Mouse (Mus musculus): ENCODE results near the gene Nrros. TPM values are rescaled to one million over a fixed set of nuclear protein-coding genes. Genes with fewer than 3 reads are reported as not detected.

The Nrros gene
- polyA plus RNA-seq, 1 experiment = 0.60 TPM

GRCm38 (mm10) chr16:32163392-32163791, 2.0 kb downstream of the Nrros start:
- Histone ChIP-seq H3K4me1 (ENCODE audit: control insufficient read depth, insufficient read depth, low read length) (no peaks in the 10 kb centered on the region), H3K27ac (ENCODE audit: insufficient read depth, low read length) (no peak overlapping the region), H3K4me3 (ENCODE audit: insufficient read depth, low read length) (no peak overlapping the region)
- no peak for TF ChIP-seq CTCF (IDR thresholded peaks at IDR 0.05; ENCODE audit: borderline replicate concordance, insufficient read depth, low read length)
- no peak for TF ChIP-seq POLR2A (IDR thresholded peaks at IDR 0.05; ENCODE audit: low read depth, low read length)

- Histone ChIP-seq H3K4me3 (ENCODE audit: insufficient read depth, low read length) (no peak overlapping the region), H3K27ac (ENCODE audit: insufficient read depth, low read length) (no peak overlapping the region), H3K4me1 (ENCODE audit: control insufficient read depth, insufficient read depth, low read length) (no peaks in the 10 kb centered on the region)
- TF ChIP-seq POLR2A (IDR thresholded peaks at IDR 0.05; ENCODE audit: low read depth, low read length) (no peak), CTCF (IDR thresholded peaks at IDR 0.05; ENCODE audit: borderline replicate concordance, insufficient read depth, low read length) (no peak)
These were observed 4.6 kb downstream of the Nrros start for GRCm38 (mm10) chr16:32160742-32161323.

GRCm38 (mm10) chr16:32158966-32159365, 6.4 kb downstream of the Nrros start:
- no peak overlapping the region for H3K27ac ChIP-seq (ENCODE audit: insufficient read depth, low read length)
- TF ChIP-seq CTCF (IDR thresholded peaks at IDR 0.05; ENCODE audit: borderline replicate concordance, insufficient read depth, low read length) = no peak
- no peak for TF ChIP-seq POLR2A (IDR thresholded peaks at IDR 0.05; ENCODE audit: low read depth, low read length)
- no peak overlapping the region for H3K4me3 ChIP-seq (ENCODE audit: insufficient read depth, low read length)
- H3K4me1 ChIP-seq (ENCODE audit: control insufficient read depth, insufficient read depth, low read length) = no peaks in the 10 kb centered on the region

- no peaks in the 10 kb centered on the region for H3K4me1 ChIP-seq (ENCODE audit: control insufficient read depth, insufficient read depth, low read length)
- TF ChIP-seq POLR2A (IDR thresholded peaks at IDR 0.05; ENCODE audit: low read depth, low read length) (no peak), CTCF (IDR thresholded peaks at IDR 0.05; ENCODE audit: borderline replicate concordance, insufficient read depth, low read length) (no peak)
- no peak overlapping the region for H3K27ac ChIP-seq (ENCODE audit: insufficient read depth, low read length)
- H3K4me3 ChIP-seq (ENCODE audit: insufficient read depth, low read length) = no peak overlapping the region
These were observed 8.0 kb downstream of the Nrros start for GRCm38 (mm10) chr16:32157369-32157768.

- no peak overlapping the region for H3K4me3 ChIP-seq (ENCODE audit: insufficient read depth, low read length)
- H3K27ac ChIP-seq (ENCODE audit: insufficient read depth, low read length) = no peak overlapping the region
- TF ChIP-seq POLR2A (IDR thresholded peaks at IDR 0.05; ENCODE audit: low read depth, low read length) (no peak), CTCF (IDR thresholded peaks at IDR 0.05; ENCODE audit: borderline replicate concordance, insufficient read depth, low read length) (no peak)
- no peaks in the 10 kb centered on the region for H3K4me1 ChIP-seq (ENCODE audit: control insufficient read depth, insufficient read depth, low read length)
These were observed 8.7 kb downstream of the Nrros start for GRCm38 (mm10) chr16:32156719-32157118.

GRCm38 (mm10) chr16:32154437-32154836, 11.0 kb downstream of the Nrros start:
- TF ChIP-seq POLR2A (IDR thresholded peaks at IDR 0.05; ENCODE audit: low read depth, low read length) (no peak), CTCF (IDR thresholded peaks at IDR 0.05; ENCODE audit: borderline replicate concordance, insufficient read depth, low read length) (no peak)
- H3K27ac ChIP-seq (ENCODE audit: insufficient read depth, low read length) = no peak overlapping the region
- H3K4me3 ChIP-seq (ENCODE audit: insufficient read depth, low read length) = no peak overlapping the region
- no peaks in the 10 kb centered on the region for H3K4me1 ChIP-seq (ENCODE audit: control insufficient read depth, insufficient read depth, low read length)

GRCm38 (mm10) chr16:32153976-32154375, 11.4 kb downstream of the Nrros start:
- no peaks in the 10 kb centered on the region for H3K4me1 ChIP-seq (ENCODE audit: control insufficient read depth, insufficient read depth, low read length)
- no peak overlapping the region for H3K4me3 ChIP-seq (ENCODE audit: insufficient read depth, low read length)
- no peak overlapping the region for H3K27ac ChIP-seq (ENCODE audit: insufficient read depth, low read length)
- no peak for TF ChIP-seq POLR2A (IDR thresholded peaks at IDR 0.05; ENCODE audit: low read depth, low read length)
- TF ChIP-seq CTCF (IDR thresholded peaks at IDR 0.05; ENCODE audit: borderline replicate concordance, insufficient read depth, low read length) = no peak

GRCm38 (mm10) chr16:32147589-32148207, 17.7 kb downstream of the Nrros start:
- no peak overlapping the region for H3K4me3 ChIP-seq (ENCODE audit: insufficient read depth, low read length)

GRCm38 (mm10) chr16:32144592-32144991, 20.8 kb downstream of the Nrros start:
- TF ChIP-seq POLR2A (IDR thresholded peaks at IDR 0.05; ENCODE audit: low read depth, low read length) (no peak), CTCF (IDR thresholded peaks at IDR 0.05; ENCODE audit: borderline replicate concordance, insufficient read depth, low read length) (no peak)
- no peak overlapping the region for H3K27ac ChIP-seq (ENCODE audit: insufficient read depth, low read length)
- no peak overlapping the region for H3K4me3 ChIP-seq (ENCODE audit: insufficient read depth, low read length)
- no peaks in the 10 kb centered on the region for H3K4me1 ChIP-seq (ENCODE audit: control insufficient read depth, insufficient read depth, low read length)

More at GRCm38 (mm10) chr16:32147589-32148207, 17.7 kb downstream of the Nrros start:
- no peaks in the 10 kb centered on the region for H3K4me1 ChIP-seq (ENCODE audit: control insufficient read depth, insufficient read depth, low read length)
- no peak overlapping the region for H3K27ac ChIP-seq (ENCODE audit: insufficient read depth, low read length)
- no peak for TF ChIP-seq POLR2A (IDR thresholded peaks at IDR 0.05; ENCODE audit: low read depth, low read length)
- no peak for TF ChIP-seq CTCF (IDR thresholded peaks at IDR 0.05; ENCODE audit: borderline replicate concordance, insufficient read depth, low read length)

GRCm38 (mm10) chr16:32143766-32144165, 21.6 kb downstream of the Nrros start:
- no peak overlapping the region for H3K27ac ChIP-seq (ENCODE audit: insufficient read depth, low read length)
- TF ChIP-seq POLR2A (IDR thresholded peaks at IDR 0.05; ENCODE audit: low read depth, low read length) (no peak), CTCF (IDR thresholded peaks at IDR 0.05; ENCODE audit: borderline replicate concordance, insufficient read depth, low read length) (no peak)
- H3K4me3 ChIP-seq (ENCODE audit: insufficient read depth, low read length) = no peak overlapping the region
- no peaks in the 10 kb centered on the region for H3K4me1 ChIP-seq (ENCODE audit: control insufficient read depth, insufficient read depth, low read length)
